Mouse (Mus musculus) cerebellum, postnatal 25 days (tissue): ENCODE measurements at regions not wholly inside any gene's neighbourhood (a gene's known extent, or its start where the extent isn't known, plus 50 kb on each side); places are given as distances from the start of the nearest gene placed in this dataset.
A peak's percentile ranks its signal among the peaks of the same experiment; 100 is the strongest.
"Not testable (repeated sequence)": the region's sequence is repeated elsewhere in the genome, so short reads cannot be mapped to it uniquely, and the experiment has no call there.

ENCODE experiments used
- DNase-seq, 2 experiments: peaks; one replicate each; pipeline ENCODE4 v3.0.0; 2021; ENCODE audit warnings: mixed read lengths in 2 of 2

DNA sequence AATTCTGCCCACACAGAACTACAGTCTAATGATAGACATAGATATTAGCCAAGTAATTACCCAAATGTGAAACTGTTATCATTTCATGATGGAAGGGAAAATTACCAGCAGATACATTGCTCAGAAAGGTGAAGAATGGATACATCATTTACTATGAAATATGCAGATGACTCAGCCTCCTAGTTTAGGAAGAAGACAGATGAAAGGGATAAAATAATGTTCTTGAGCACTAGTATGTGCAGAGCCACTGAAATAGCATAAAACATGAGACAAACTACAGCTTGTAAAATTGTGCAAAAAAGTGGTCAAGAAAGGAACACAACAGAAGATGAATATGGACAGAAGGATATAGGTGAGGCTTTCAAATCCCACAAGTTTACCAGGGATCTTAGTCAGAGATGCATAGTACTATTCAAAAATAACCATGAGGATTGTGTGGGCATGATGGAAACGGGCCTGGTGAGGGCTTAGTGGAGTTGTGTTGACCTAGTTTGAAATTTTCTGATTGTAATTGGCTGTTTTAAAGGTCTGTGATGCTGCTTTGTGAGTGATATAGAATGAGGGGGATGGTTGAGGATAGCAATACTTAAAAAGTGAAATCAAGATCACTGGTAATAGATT is 883.3 kb downstream of the Dnajb9 start:
- DNase-seq = no peak

DNA sequence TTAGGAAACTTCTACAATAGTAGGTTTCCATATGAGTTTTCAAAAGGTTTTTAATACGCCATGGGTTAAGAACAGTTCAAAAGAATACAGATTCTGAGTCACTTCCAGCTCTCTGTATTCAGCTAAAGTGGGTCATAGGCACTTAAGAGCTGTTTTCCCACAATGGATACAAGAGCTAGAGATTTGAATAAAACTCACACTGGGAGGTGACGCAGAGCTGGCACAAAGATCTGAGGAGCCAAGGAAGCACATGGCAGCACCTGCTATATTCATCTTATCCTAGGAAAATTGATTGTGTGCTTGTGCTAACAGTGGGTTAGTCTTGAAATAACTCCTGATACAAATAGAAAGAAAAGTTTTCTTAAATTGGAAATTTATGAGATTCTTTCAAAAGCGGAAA is 899.8 kb downstream of the Dnajb9 start:
- DNase-seq = peak in 1 of 2 experiments; percentile 6

DNA sequence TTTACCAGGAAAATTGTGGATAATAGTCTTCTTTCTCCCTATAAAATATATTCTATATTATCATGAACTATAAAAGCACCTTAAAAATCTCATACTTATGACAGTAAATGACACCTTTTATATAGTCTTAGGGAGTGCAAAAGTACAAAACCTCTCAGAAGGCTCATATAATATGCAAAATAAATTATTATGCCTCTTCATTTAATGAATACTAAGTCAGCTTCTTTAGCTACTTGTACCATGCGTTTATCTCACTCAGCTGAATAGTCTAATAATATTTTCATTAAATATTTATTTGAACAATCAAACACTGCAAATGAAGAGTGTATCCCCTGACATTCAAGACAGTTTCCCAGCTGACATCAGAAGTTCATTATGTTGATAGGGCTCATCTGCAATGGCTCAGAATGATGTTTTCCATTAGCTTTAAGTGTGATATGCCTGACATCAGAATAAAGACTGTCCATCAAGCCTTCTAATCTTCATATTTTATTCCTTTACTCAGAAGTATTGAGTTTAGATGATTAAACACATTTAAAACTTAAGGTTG is 903.5 kb downstream of the Dnajb9 start:
- no peak for DNase-seq

DNA sequence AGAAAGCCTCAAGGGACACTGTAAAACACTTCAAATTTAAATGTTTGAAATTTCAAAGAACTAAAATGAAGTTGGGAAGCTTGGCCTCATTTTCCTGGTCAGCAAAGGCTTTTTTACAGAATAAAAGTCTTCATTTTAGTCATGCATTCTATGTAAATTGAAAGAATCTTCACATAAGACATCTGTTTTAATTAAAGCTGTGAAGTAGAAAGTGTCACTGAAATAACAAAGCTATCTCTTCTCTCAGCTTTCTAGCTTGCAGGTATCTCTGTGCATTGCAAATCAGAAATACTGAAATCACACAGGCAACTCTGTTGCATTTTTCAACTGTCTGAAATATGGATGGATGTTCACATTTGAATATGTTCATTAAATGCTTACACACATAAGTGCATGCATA is 909.6 kb downstream of the Dnajb9 start:
- DNase-seq = no peak

DNA sequence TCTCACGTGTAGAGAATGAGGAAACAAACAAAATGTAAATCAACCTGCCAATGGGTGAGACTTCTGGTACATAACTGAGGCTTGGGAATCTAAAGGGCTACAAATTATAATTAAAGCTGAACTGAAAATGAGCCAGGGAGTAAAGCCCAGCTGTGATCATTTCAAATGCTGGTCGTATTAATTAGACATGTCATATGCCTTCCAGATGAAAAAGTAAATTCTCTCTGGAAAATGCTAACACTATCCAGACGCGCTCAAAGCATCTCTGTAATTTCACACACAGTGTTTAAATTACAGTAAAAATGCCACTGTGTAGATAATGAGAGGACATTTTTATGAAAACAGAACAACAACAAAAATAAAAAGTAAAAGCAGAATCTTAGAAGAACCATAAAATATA is 929.7 kb downstream of the Dnajb9 start:
- DNase-seq = no peak

DNA sequence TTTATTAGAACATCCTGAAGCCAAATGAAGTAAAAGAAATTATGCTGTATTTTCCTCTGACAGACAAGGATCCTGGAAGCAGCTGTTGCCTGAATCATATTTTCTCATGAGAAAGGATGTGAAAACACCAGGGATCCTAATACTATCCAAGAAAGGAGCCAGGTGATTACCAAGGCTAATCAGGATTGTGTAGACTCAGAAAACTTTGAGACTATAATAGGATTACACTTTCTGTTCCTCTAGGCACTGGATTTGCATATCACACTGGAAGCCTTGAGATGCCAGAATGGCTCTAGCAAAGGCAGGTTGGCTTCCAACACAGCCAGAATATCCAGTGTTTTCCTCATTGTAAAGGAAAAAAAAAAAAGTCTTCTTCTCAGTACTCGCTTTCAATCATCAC is 945.1 kb downstream of the Dnajb9 start:
- DNase-seq = no peak

DNA sequence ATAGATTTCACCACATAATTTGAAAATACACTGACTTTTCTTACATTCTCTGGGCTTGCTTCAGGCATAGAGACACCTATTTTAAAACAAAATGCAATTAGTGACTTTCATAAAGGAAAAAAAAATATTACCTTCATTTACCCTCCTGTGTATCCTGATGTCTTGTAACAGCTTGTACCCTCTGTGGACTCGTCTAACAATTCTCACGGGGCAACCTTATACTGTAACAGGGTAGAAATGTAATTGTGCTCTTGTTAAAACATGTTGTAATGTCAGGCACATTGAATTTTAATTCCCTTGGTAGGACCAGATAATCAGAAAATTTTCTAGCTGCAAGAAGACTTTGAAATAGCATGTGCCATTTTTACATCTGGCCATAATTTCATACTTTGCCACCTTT is 946.3 kb downstream of the Dnajb9 start:
- no peak for DNase-seq

DNA sequence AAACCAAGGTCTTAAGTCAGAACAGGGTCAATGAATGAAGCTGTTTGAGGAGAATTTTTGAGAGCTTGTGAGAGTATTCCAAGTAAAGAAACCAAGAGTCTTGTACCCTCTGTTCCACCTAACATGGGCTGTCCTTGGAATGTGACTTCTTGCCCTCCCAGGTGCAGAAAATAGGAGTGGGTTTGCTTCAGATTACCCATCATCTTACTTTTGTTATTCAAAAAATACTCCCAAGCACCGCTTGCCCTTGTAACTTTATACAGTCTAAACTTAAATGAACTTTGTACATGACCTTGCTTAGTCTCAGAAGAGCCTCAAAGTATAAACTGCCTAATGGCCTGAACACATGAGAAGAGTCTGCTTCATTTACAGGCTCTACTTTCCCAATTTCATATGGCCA is 984.2 kb downstream of the Dnajb9 start:
- no peak for DNase-seq

DNA sequence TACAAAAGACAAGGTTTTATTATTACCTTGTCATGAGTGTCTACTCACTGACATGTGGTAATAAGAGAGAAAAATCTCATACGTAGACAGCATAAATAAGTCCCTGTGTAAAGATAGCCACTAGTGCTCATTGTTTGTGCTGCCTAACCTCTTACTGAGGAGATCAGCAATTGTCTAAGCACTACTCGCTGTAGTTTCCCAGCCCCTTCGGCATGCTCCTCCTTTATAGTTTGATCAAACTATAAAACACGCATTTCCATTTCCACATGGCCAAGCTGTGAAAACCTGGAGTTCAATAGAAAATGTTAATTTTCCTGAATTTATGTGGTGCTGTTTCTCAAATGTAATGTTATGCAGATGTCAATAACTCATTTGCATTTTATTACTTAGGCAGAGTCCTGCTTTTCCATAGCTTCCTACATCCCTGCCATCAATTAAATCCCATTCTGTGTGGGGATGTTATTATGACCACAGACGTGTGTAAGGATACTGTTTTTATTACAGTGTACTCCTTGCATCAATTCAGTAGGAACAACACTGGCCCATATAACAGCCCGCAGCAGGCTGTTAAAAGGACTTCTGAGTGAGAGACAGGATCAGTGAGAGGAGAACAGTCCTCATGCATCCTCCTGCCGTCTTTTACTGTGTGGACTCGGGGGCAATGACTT is 986.2 kb downstream of the Dnajb9 start:
- no peak for DNase-seq

DNA sequence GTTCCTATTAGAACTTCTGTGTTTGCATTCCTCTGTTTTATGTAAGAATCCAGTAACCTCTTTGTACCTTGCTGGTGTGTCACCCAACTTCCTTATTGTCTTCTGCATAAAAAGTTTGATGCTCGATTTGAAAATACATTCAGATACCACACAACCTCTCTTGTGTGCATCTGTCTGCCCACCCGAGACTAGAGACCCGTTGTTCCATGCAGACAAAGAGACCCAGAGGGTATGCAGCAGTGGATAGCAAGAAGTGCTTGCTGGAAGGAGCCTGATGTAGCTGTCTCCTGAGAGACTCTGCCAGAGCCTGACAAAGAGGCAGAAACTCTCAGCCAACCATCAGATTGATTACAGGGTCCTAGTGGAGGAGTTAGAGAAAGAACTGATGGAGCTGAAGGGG is 997.8 kb downstream of the Dnajb9 start:
- not testable (repeated sequence) for DNase-seq

DNA sequence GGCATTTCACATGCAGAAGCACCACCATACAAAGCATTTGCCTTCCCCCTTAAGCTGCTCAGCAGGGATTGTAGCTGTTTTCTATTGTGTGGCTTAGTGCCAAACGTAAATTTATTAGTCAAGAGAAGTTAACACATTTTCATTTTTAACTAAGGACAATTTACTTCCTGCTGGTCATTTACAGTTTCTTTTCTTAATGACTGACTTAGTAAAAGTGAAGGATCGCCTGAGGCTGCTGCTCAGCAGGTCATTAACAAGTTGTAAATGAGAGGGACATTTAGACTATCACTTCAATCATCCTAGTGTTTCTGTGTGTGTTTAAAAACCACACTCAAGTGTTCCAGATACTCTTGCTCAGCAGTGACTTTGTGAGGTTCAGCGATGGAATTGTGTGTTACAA is 1005.5 kb downstream of the Dnajb9 start:
- no peak for DNase-seq
